ENCODE assay signal across 19 mouse cellular contexts in the genomic region with DNA sequence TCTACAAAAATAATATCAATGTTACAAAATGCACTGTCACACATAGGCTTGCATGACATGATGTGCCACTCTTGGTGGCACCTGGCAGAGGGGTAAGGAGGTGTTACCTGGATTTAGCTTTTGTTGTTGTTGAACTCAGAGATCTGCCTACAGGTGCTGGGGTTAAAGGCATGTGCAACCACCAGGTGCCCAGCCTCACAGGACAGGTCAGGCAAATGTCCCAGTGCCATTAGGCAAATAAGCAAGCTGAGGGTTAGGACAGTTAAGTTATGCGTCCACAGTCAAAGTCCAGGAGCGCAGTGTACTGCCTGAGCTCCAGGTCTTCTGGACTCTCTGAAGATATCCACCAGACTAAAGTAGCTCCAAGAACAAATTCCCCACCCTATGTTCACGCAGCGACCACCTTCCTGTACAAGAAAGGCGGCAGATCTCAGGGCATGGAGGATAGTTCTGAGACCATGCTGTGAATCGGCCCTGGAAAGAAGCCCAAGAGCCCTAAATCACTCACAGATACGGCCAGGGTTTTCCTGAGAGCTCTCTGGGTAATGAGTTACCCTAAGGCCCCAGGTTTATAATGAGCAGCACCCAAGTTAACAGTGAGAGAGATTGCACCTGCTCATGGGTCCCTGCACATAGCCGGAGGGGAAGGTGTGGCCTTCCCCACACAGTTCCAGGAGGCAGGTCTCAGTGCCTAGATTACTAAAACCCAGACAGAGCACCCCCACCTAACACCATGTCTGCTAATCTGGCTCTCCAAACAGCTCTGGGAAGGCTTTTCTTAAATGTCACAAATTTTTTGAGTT. TPM values are rescaled to one million over a fixed set of nuclear protein-coding genes. Genes with fewer than 3 reads are reported as not detected.
DNase-seq lines count a peak whose midpoint lies in the region; ATAC-seq and TF ChIP-seq lines count a peak whose summit lies in the region.
"Had no signal": no experiment of that assay in that cellular context is flagged by ENCODE, and none has a peak within 500 bp of the region (broad histone marks: within the 10 kb centered on the region; RNA-seq: fewer than 3 reads in every experiment).

No protein-coding gene starts in this region.

- WGBS in intestine, postnatal 0 days = 49% methylated on average over 8 of the region's 8 CpGs
- WGBS in forebrain, embryonic 11.5 days = 92% methylated on average over 8 of the region's 8 CpGs

- peak overlapping the region; percentile 75 for H3K27ac ChIP-seq in intestine, postnatal 0 days (ENCODE audit: low read depth, low read length)
- no peak overlapping the region for H3K27ac ChIP-seq in forebrain, embryonic 11.5 days (ENCODE audit: low read depth, low read length)
- H3K27ac ChIP-seq: forebrain, embryonic 12.5 days; hindbrain, embryonic 14.5 days; limb, embryonic 15.5 days; midbrain, embryonic 10.5 days had no signal

- H3K4me2 ChIP-seq in intestine, postnatal 0 days (replicated peaks; ENCODE audit: low read depth) = peak overlapping the region; percentile 13; the same call in 1 of the 2 replicates
- H3K4me2 ChIP-seq in forebrain, embryonic 11.5 days (ENCODE audit: low read depth, low read length, severe bottlenecking) = no peak overlapping the region
- H3K4me2 ChIP-seq: forebrain, embryonic 12.5 days; heart, embryonic 11.5 days; hindbrain, embryonic 14.5 days; limb, embryonic 15.5 days had no signal

- peak; percentile 77 for DNase-seq in kidney, adult 11 months
- DNase-seq in kidney, postnatal 4 days = no peak
- DNase-seq in A20 (ENCODE audit: low read depth, low spot score) = peak; percentile 69
- DNase-seq in kidney, postnatal 36 days = peak; percentile 66 to 78
- no peak for DNase-seq in forebrain, embryonic 11.5 days (ENCODE audit: low spot score)
- DNase-seq in right cerebral cortex, adult 2 months (ENCODE audit: low spot score in 2 of 2) = no peak
- DNase-seq: gastrocnemius, postnatal 25 days; heart, postnatal 14 days; lung, postnatal 14 days; right cerebral cortex, adult 18-20 months; thymus, postnatal 14 days had no signal

- no peak overlapping the region for H3K4me3 ChIP-seq in intestine, postnatal 0 days (ENCODE audit: low read depth, low read length)
- H3K4me3 ChIP-seq in forebrain, embryonic 11.5 days (ENCODE audit: low read depth, low read length) = no peak overlapping the region
- H3K4me3 ChIP-seq: forebrain, embryonic 12.5 days; limb, embryonic 15.5 days; midbrain, embryonic 10.5 days had no signal

- H3K27me3 ChIP-seq in intestine, postnatal 0 days (replicated peaks; ENCODE audit: control insufficient read depth, insufficient read depth, low read length) = no peaks in the 10 kb centered on the region
- H3K27me3 ChIP-seq in forebrain, embryonic 11.5 days (ENCODE audit: control insufficient read depth, insufficient read depth, low read length) = no peaks in the 10 kb centered on the region
- H3K27me3 ChIP-seq: forebrain, embryonic 12.5 days; limb, embryonic 15.5 days; Patski had no signal

- no peak for TF ChIP-seq CTCF in intestine, postnatal 0 days (IDR thresholded peaks at IDR 0.05; ENCODE audit: low read depth)

- H3K9me3 ChIP-seq in intestine, postnatal 0 days (ENCODE audit: control insufficient read depth) = no peaks in the 10 kb centered on the region
- no peaks in the 10 kb centered on the region for H3K9me3 ChIP-seq in forebrain, embryonic 11.5 days (ENCODE audit: control insufficient read depth, low read length)
- H3K9me3 ChIP-seq: forebrain, embryonic 12.5 days; limb, embryonic 15.5 days; midbrain, embryonic 10.5 days had no signal

- H3K9ac ChIP-seq in intestine, postnatal 0 days (ENCODE audit: low read depth, low read length) = no peak overlapping the region
- no peak overlapping the region for H3K9ac ChIP-seq in forebrain, embryonic 11.5 days (ENCODE audit: low read length)
- H3K9ac ChIP-seq: forebrain, embryonic 12.5 days; hindbrain, embryonic 14.5 days; limb, embryonic 15.5 days had no signal

- peaks cover 59% of the 10 kb centered on the region for H3K36me3 ChIP-seq in intestine, postnatal 0 days (ENCODE audit: control insufficient read depth, insufficient read depth)
- no peaks in the 10 kb centered on the region; the same call in 1 of the 2 replicates for H3K36me3 ChIP-seq in forebrain, embryonic 11.5 days (ENCODE audit: control insufficient read depth, insufficient read depth, low read length)

- ATAC-seq in intestine, postnatal 0 days = peak; percentile 88
- ATAC-seq in forebrain, embryonic 11.5 days (replicated peaks; ENCODE audit: low FRiP score) = no peak
- ATAC-seq: Patski had no signal

- H3K4me1 ChIP-seq in intestine, postnatal 0 days (replicated peaks; ENCODE audit: control insufficient read depth, insufficient read depth, low read length) = peaks cover 11% of the 10 kb centered on the region; the same call in 1 of the 2 replicates
- H3K4me1 ChIP-seq in forebrain, embryonic 11.5 days (replicated peaks; ENCODE audit: control insufficient read depth, insufficient read depth, low read length) = no peaks in the 10 kb centered on the region

RNA-seq across cellular contexts. Expression of gene Stard5, which starts 6.2 kb away (rescaled TPM):
- 67.6 and 73.2 TPM in 2 replicates for polyA plus RNA-seq in intestine, postnatal 0 days (2015; fragmentation: Nextera tagmentation; extraction: Ambion mirVana)
- 10.6 and 11.2 TPM in 2 replicates for polyA plus RNA-seq in forebrain, embryonic 11.5 days (2014; fragmentation: Nextera tagmentation; extraction: Ambion mirVana)

RNA-seq across cellular contexts. Expression of gene Tmc3, which starts 53.3 kb away (rescaled TPM):
- 1.1 and 1.4 TPM in 2 replicates for polyA plus RNA-seq in intestine, postnatal 0 days (2015; fragmentation: Nextera tagmentation; extraction: Ambion mirVana)
- polyA plus RNA-seq in forebrain, embryonic 11.5 days (2014; fragmentation: Nextera tagmentation; extraction: Ambion mirVana) = 0.15 and 0.17 TPM in 2 replicates
- polyA plus RNA-seq: C2C12 had no signal

Comparison
In these comparisons a context has a peak if more than half of its experiments do, and no peak if none do; other contexts are left out.
1. DNase-seq: peak in kidney, adult 11 months (single experiment), A20 (single experiment) and kidney, postnatal 36 days (2 of 2); none in kidney, postnatal 4 days (0 of 2), forebrain, embryonic 11.5 days (single experiment) and right cerebral cortex, adult 2 months (0 of 2).